Mouse (Mus musculus) common myeloid progenitor, adult 5-6 weeks (primary cell): Measurements from ENCODE around the gene Gm10160. TPM values are rescaled to one million over a fixed set of nuclear protein-coding genes. Genes with fewer than 3 reads are reported as not detected.
A peak's percentile ranks its signal among the peaks of the same experiment; 100 is the strongest.
"Not testable (repeated sequence)": the region's sequence is repeated elsewhere in the genome, so short reads cannot be mapped to it uniquely, and the experiment has no call there.

Experiments used
- ATAC-seq: replicated peaks from 2 replicates; pipeline ENCODE4 v1.8.0; 2016; ENCODE audit warnings: low read depth, mild to moderate bottlenecking, moderate TSS enrichment, inconsistent platforms; ENCODE audit not compliant: poor library complexity, severe bottlenecking
- total RNA-seq: library from RNA; stranded (forward); fragments of 200-1000, 187-1606 nt; gene quantifications from 2 replicates; pipeline ENCODE4 v1.2.3, GENCODE M21; 2017

The Gm10160 gene
- total RNA-seq, 1 experiment from 2014 or later: not detected

DNA sequence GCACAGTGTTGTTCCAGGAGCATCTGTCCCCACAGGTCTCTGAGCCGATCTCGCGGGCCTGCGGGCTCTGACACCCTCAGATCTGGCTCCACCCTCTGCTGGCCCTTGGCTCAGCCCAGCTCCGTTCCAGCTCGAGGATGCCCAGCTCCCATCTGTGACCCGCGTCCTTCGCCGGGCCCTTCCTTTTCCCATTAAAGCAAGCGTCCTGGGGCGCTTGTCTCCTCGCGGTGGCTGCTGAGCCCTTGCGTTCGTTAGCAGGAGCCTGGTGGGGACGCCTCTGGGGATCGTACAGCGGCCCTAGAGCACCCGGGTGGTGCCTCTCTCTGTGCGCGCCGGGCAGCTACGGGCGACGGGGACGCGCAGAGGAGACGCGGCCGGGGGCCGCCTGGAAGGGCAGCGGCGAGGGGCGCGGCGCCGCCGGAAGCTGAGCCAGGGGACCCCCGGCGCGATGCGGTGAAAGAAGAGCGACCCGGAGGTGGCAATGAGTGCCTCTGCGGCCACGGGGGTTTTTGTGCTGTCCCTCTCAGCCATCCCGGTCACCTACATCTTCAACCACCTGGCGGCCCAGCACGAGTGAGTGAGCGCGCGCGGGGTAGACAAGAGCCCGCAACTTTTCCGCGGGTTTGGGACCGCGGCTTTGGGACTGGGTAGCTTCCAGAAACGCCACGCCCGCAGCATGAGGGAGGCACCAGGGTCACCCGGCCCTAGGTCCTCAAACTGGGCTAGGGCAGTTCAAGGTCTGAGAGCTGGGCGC, 3.6 kb upstream of the Gm10160 start, which contains the start of gene Tm6sf1:
Gene Tm6sf1, plus strand, starts transcription at position 34 of the 754 bp plus-strand sequence.
- peak; percentile 15; the same call in 1 of the 2 replicates for ATAC-seq

DNA sequence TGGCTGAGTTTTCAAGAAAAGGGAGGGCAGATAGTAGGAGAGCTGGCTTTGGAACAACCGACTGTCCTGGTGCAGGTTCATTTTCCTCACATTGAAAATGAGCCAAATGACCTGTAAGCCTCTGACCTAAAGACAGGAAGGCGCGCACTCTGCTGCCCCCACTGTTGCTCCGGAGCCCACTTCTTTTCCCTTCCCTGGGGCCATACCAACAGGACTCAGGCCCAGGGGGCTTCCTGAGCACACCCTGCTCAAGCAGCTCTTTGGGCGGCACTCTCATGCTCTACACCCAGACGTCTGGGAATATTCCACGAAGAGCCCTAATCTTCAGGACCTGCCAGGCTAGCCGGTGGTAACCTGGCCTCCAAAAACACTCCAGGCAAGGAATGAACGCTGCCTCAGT, 2.6 kb upstream of the Gm10160 start:
- ATAC-seq: no peak

DNA sequence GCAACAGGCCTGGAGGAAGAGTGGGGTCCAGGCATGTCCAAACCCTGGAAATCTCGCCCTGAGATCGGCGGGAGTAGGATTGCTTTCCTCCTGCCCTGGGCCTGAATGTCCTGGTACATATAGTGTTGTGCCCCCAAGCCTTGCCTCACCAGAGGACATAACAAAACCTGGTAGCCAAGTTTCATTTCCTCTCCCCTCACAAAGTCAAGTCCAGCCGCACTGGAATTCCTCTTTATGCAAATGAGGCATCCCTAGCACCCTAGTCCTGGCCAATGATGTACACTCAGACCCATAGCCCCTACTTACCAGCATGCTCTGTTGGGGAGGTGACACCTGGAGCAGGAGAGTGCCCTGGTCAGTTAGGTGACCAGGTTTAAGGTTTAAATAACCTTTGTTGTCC, 627 bp upstream of the Gm10160 start:
- no peak for ATAC-seq

DNA sequence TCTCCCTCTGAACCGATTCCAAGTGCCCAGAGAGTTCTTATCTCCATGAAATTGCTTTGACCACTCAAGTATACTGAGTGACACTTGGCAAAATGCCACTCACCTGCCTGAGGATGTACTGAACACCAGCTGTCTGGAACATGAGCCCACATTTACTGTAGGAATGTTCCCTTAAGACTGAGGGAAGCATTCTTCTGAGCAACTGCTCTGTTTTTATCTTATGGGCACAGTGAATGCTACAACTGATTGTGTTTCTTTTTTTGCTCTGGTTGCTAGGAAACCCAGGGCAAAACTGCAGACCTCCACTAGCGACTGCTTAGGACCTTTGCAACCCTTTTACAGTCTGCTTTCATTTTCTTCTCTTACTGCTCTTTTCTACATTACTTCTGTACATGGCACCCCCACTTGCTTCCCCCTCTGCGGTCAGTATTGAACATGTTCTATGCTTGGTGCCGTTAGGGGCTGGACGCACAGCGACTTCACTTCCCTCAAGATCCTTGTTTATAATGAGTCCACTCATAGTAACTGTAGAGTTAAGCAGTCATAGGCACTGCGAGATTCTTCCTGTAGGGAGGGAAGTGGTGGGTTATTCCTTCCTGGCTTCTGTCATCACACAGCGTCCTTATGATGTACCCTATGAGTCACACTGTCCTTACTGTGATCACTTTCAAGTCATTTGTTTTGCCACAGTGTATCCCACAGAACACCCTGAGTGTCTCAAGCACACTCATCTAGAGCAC, 856 bp downstream of the Gm10160 start:
- peak; percentile 73 for ATAC-seq

DNA sequence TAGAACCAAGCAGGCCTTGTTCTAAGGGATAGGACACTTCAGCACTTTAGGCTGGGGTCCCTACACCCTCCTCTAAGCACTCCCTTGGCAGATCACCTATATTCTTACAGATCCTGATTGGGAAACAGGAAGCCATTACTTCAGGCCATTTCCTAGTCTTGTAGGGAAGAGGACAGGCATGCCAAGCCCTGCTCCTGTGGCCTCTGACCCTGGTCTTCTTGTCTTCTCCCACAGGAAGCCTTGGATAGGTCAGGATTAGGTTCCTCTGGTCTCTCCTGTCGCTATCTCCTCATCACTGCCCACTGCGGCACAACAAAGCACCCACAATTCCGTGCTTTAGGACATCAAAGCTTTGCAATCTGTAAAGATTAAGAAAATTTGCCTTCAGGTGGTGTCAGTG, 3.9 kb downstream of the Gm10160 start:
- no peak for ATAC-seq

DNA sequence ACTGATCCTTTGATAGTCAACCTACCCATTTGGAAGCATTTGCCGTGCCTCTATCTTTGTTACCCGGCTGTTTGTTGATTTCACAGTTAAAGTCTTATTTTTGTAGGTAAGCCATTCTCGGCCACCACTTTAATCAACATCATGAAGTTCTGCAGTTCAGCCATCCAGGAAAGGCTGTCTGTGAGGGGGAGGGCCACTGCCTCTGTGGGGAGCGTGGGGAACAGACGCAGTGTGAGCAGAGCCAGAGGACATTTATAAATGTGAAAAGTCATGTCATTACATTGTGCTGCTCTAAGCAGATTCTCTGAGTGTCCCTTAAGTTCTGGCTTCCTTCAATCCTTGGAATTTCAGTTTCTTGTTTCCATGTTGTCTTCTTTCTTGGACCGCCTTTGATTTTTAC, 5.4 kb downstream of the Gm10160 start:
- no peak for ATAC-seq

DNA sequence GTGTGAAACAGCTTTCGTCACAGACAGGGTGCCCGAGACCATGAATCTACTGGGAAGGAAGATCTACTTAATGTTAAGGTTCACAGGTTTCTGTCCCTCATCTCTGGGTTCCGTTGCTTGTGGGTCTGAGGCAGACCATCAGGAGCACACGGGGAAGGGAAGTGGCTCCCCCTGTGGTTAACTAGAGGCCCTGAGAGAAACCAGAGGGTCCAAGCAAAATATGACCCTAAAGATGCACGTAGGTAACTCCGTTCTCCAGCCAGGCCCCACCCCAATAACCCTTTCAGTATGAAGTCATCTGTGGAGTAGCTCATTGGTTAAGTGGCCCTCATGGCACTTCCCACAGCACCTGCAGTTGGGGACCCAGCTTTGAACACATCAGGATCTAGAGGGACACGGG, 6.0 kb downstream of the Gm10160 start:
- peak; percentile 53 for ATAC-seq

DNA sequence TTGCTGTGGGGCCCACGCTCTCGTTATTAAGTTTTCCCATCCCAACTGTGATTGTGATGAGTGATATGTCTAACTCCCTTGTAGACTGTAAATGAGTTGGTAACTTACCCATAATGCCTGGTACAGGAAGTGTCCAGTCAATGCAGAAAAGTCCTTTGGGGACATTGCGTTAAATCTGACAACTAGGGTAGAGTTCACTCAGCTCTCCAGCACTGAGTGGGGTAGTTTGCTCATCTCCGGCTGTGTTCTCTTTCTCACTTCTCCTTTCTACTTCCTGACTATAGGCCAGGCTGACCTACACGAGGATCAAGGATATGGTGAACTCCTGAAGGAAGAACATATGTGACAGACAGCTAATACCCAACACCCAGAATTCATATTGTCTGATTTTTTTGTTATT, 6.4 kb downstream of the Gm10160 start:
- ATAC-seq: peak; percentile 84

DNA sequence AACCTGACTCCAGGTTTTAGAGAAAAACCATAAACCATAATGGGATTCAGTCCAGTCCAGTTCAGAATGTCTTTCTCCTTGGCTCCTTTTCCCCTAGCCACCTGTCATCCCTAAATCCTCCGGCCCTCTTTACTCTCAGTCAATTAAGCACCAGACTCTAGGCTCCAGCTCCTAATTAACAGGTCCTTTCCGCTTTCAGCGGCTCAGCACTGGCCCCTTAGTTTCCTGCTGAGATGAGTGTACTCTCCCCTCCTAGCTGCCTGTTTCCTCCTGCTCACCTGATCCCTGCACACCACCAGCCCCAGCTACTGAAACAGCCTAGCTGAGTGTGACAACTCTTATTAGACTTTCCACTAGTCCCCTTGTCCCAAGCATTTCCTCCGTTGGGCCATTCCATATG, 7.8 kb downstream of the Gm10160 start:
- no peak for ATAC-seq

DNA sequence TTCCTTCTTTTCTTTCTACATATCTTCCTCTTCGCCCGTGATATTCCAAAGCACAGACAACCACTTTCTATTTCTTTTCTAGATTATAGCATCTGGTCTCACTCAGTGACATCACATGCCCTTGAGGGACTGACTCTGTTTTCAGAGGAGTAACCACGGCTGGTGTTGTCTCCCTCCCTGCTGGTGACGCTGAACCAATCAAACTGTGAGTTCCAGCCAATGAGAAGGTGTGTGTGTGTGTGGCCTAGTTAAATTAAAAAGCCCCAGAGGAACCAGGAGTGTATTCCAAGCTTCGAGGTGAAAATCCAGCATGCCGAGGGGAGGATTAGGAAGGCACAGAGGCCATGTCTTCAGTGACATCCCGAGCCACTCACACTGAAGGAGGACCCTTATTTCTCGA, 8.6 kb downstream of the Gm10160 start:
- ATAC-seq: no peak

DNA sequence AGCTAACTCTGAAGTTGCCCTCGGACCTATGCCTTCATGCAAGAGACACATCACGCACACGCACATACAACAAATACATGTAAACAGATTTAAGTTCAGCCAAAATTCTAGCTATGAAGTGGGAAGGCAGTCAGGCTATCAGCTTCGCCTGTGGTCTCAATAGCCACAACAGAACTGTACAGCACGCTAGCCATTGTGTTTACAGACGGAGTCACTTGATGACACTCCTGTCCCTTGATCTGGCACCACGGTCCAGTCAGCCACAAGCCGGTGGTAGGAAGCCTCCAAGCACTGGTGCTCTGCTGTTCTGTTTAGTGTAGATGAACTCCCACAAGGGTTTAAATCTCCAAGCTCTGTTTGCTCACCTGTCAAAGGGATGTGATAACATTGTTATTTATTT, 9.6 kb downstream of the Gm10160 start:
- no peak for ATAC-seq

DNA sequence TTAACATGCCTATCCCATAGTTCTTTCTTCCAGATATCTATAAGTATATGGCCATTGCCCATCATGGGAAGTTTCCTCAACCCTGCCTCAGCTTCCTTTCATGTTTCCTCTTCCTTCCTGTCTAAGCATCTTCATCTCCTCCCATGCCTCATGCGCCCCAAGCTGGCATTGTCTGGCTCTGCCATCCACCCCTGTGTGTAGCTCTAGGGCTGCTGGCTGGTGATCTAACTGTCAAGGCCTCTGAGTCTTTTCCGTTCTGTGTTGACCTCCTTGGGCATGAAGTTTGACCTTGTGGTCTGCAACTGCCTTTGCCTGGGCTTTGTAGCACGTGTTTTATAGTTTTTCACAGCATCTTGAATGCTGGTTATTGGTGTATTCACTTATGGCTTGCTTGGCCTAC, 10.3 kb downstream of the Gm10160 start:
- no peak for ATAC-seq

DNA sequence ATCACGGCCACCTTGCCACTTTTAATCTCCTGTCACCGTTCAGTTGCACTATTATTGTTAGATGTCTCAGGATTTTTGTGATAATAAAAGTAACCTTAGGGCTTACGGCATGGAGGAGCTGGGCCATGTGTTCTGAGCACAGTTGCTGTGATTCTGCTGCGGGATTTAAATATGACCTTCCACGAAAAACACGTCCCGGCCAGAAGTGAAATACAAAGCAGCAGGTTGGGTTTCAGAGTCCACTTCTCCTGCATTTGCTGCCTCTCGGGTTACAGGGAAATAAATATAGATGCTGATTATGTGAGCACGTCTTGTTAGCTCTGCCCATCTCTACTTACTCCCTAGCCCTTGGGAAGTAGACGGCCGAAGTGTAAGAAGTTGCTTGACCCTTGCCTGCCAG, 10.8 kb downstream of the Gm10160 start:
- no peak for ATAC-seq

DNA sequence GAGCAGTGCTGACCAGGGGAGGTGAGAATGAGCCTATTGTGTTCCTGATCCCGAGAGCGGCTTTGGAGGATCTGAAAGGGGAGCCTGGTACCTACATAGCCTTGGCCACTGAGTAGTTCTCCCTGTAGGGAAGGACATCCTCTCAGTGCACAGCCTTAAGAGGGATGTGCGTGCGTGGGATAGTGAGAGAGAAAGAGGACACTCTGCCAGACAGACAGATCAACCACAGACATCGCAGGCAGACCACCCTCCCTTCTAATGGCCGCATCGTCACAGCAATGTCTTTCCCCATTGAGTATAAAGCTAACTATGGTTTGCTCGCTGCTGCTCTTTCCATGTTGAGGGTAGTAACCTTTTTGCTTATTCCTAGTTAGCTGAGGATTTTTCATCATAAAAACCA, 11.7 kb downstream of the Gm10160 start:
- no peak for ATAC-seq

DNA sequence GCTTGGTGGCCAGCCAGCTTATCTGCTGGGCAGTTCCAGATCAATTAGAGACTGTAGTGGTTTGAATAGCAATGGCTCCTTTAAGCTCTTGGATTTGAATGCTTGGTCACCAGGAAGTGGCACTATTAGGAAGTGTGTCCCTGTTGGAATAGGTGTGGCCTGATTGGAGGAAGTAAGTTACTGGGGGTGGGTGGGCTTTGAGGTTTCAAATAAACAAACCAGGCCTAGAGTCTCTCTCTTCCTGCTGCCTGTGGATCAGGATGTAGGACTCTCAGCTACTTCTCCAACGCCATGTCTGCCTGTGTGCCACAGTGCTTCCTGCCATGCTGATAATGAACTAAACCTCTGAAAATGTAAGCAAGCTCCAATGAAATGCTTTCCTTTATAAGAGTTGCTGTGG, 12.6 kb downstream of the Gm10160 start:
- peak; percentile 56 for ATAC-seq

DNA sequence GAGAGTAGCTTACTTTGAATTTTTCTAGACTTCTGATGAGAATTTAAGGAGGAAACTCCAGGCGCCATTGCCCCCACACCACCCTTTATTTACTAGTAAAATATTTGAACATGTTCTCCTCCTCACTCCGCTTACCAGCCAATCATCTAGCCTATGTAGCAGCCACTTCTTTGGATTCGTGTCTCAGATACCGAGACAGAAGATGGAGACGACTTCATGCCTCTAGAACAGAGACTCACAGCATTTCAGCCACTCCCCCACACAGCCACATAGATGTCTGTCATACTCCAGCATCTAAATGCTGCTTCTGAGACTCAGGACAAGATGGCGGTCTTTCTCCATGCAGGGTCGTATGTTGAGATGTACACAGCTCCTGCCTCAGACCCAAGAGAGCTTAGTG, 13.5 kb downstream of the Gm10160 start:
- ATAC-seq: no peak

DNA sequence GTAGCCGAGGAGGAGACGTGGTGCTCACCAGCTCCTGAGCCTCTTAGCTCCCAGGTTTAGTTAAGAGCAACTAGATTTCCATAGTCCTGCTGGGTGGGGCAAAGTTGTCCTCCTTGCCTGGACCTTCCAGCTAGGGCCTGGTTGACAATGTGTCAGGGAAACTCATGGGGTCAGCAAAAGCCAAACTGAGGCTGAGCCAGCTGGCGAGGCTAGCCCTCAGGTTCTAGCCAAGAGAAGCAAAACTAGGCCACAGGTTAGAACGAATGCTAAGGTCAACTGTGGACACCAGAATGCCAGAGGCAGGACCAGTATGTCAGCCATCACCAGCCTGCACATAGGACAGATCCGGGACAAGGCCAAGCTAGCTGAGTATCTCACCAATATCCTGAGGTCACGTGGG, 14.2 kb downstream of the Gm10160 start:
- no peak for ATAC-seq

DNA sequence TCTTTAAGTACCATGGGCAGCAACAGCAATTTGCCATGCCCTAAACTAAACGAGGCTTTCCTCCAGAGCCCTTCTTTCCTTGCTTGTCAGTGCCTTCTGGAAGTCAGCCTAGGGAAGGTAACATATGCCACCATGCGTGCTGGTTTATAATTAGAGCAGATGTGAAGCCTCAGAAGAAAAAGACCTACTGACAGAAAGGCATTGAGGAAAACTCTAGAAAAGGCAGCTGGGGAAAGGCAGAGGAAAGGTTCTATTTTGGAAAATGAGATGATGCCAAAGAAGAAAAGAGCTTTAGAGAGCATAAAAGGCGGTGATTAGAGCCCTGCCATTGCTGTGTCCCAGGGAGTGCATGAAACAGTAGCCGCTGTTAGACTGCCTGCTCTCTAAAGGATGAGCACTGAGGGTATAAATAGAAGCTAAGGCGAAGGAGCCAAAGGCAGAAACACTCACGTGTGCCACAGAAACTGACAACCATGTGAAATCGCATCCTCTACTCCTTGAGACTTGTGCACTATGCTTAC, 14.9 kb downstream of the Gm10160 start:
- no peak for ATAC-seq

DNA sequence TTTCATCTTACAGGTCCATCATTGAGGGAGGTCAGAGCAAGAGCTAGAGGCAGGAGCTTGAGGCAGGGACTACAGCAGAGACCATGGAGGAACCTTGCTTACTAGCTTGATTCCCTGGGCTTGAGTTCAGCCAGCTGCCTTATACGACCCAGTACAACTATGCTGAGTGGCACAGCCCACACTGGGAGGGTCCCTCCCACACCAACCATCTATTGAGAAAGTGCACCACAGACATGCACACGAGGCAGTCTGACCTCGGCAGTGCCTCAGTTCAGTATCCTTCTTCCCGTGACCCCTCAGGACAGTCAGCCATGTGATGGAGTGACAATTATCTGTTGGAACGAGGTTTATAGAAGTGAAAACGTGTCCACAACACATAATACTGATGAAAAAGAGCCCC, 15.8 kb downstream of the Gm10160 start:
- ATAC-seq: no peak

DNA sequence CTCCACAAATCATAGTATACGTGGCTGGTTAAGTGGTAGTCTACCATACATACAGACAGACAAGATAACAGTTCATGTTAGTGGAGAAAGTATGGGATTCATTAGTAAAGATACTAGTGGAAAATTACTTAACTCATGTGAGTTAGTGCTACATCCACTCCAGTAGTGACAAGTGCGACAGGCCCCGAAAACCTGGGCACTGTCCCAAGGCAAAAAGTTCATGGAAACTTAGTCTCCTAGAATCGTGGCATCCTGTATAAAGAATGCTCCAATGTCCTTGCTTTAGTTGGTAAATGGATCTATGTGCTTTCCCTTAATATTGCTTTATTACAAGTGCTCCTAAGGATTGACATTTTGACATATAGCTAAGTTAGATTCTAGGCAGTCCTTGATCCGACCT, 17.8 kb downstream of the Gm10160 start:
- ATAC-seq: not testable (repeated sequence)

DNA sequence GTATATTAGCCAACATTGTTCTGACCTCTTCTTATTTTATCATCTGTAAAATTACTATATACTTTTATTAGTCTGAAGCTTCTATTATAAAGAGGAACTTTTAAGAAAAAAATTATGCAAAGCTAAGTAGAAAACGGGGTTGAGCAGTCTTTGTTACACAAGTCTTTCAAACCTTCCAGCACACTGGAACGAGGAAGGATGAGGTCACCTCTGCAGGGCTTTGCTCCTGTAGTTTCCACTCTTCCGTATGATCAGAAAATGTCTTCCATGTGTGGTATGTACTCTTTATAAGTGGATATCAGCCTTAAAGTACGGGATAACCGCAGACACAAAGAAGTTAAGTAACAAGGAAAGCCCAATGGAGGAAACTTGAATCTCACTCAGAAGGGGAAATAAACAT, 20.2 kb downstream of the Gm10160 start:
- no peak for ATAC-seq
